Mouse (Mus musculus): ENCODE measurements around the gene Hnrnpa3. TPM values are rescaled to one million over a fixed set of nuclear protein-coding genes. Genes with fewer than 3 reads are reported as not detected.
"Not testable (repeated sequence)": the region's sequence is repeated elsewhere in the genome, so short reads cannot be mapped to it uniquely, and the experiment has no call there.

Hnrnpa3 gene
- polyA plus RNA-seq, 1 experiment from 2014 or later = 260 TPM

DNA sequence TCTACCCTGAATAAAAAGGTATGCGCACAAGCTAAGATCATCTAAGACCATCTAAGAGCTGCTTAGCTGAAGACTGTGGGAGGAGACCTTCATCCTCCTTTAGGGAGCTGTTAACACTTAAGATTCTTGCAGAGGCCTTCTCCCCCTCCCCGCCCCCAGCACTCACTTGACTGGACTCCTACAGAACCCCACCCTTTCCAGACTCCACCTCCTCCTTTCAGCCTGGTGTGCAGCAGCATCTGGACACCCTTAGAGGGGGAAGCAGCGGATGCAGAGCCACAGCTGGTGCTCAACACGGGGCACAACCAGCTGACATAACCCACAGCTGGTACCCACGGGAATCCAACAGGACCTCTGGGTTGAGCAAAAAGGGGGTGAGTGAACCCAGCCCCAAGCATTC, 25.3 kb upstream of the Hnrnpa3 start:
- WGBS = 60% methylated on average over 5 of the region's 5 CpGs
- H3K27me3 ChIP-seq (ENCODE audit: control insufficient read depth, insufficient read depth, low read length) = no peaks in the 10 kb centered on the region
- peak; percentile 54; the same call in 1 of the 2 replicates for ATAC-seq (ENCODE audit: insufficient read depth, low FRiP score)
- H3K9ac ChIP-seq (ENCODE audit: low read length) = no peak overlapping the region
- no peaks in the 10 kb centered on the region for H3K36me3 ChIP-seq (ENCODE audit: control insufficient read depth, insufficient read depth, low read length)
- no peak overlapping the region; the same call in 1 of the 2 replicates for H3K27ac ChIP-seq (ENCODE audit: low read length)
- no peak overlapping the region for H3K4me3 ChIP-seq (replicated peaks; ENCODE audit: low read length)
- H3K4me1 ChIP-seq (ENCODE audit: control insufficient read depth, insufficient read depth, low read length) = peaks cover 10% of the 10 kb centered on the region
- no peak overlapping the region for H3K4me2 ChIP-seq (ENCODE audit: low read depth, low read length)
- no peaks in the 10 kb centered on the region for H3K9me3 ChIP-seq (replicated peaks; ENCODE audit: control insufficient read depth, low read length)

- 87% methylated on average over 14 of the region's 14 CpGs for WGBS
- not testable (repeated sequence) for H3K9me3 ChIP-seq (replicated peaks; ENCODE audit: control insufficient read depth, low read length); ATAC-seq (ENCODE audit: insufficient read depth, low FRiP score); H3K9ac ChIP-seq (ENCODE audit: low read length); H3K36me3 ChIP-seq (ENCODE audit: control insufficient read depth, insufficient read depth, low read length); H3K4me3 ChIP-seq (replicated peaks; ENCODE audit: low read length); H3K4me1 ChIP-seq (ENCODE audit: control insufficient read depth, insufficient read depth, low read length); H3K27me3 ChIP-seq (ENCODE audit: control insufficient read depth, insufficient read depth, low read length); H3K4me2 ChIP-seq (ENCODE audit: low read depth, low read length); H3K27ac ChIP-seq (ENCODE audit: low read length)
Observed at GRCm38 (mm10) chr2:75634431-75634830, 24.6 kb upstream of the Hnrnpa3 start.

DNA sequence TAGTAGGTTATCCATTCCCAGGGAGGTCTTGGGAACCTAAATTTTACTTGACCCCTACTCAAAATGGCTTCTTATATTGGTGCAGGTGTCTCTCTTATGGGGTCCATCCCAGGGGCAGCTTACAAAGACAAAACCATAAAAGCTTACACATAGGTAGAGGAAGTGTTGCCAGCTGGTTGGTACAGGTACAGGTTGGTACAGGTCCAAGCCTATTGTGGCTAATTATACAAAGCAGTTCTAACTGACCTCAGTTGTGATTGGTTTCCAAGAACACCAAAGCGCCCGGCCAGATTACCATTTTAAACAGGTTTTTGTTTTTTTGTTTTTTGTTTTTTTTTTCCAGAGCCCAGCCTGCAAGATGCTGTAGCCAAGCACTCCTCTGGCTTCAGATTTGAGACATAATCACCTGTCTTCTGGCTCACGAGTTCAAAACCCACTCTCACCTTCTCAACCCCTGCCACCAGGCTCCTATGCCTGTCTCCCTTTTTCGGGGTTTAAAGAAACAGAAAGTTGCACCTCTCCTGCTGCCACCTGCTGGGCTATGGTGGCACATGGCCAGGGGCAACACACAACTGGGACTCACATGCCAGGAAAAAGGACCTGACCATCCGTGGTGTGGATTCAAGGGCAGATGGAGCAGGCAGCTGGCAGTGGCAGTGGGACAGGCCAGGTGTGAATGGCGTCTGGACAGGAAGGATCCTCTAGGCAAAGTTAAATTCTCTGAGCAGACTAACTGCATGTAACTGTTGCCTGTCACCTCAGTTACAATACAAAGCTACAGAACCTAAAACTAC, 22.6 kb upstream of the Hnrnpa3 start:
- H3K9ac ChIP-seq (ENCODE audit: low read length) = no peak overlapping the region
- no peaks in the 10 kb centered on the region for H3K36me3 ChIP-seq (ENCODE audit: control insufficient read depth, insufficient read depth, low read length)
- WGBS = 60% methylated on average over 6 of the region's 6 CpGs
- no peak overlapping the region for H3K4me2 ChIP-seq (ENCODE audit: low read depth, low read length)
- H3K9me3 ChIP-seq (replicated peaks; ENCODE audit: control insufficient read depth, low read length) = no peaks in the 10 kb centered on the region
- ATAC-seq (ENCODE audit: insufficient read depth, low FRiP score) = no peak
- H3K4me1 ChIP-seq (ENCODE audit: control insufficient read depth, insufficient read depth, low read length) = peaks cover 10% of the 10 kb centered on the region
- H3K27me3 ChIP-seq (ENCODE audit: control insufficient read depth, insufficient read depth, low read length) = no peaks in the 10 kb centered on the region
- H3K27ac ChIP-seq (ENCODE audit: low read length) = no peak overlapping the region; the same call in 1 of the 2 replicates
- no peak overlapping the region for H3K4me3 ChIP-seq (replicated peaks; ENCODE audit: low read length)

GRCm38 (mm10) chr2:75637055-75637304, 22.1 kb upstream of the Hnrnpa3 start:
- H3K27me3 ChIP-seq (ENCODE audit: control insufficient read depth, insufficient read depth, low read length); H3K9ac ChIP-seq (ENCODE audit: low read length); H3K9me3 ChIP-seq (replicated peaks; ENCODE audit: control insufficient read depth, low read length); H3K4me2 ChIP-seq (ENCODE audit: low read depth, low read length); H3K4me3 ChIP-seq (replicated peaks; ENCODE audit: low read length); H3K27ac ChIP-seq (ENCODE audit: low read length); ATAC-seq (ENCODE audit: insufficient read depth, low FRiP score); H3K36me3 ChIP-seq (ENCODE audit: control insufficient read depth, insufficient read depth, low read length); H3K4me1 ChIP-seq (ENCODE audit: control insufficient read depth, insufficient read depth, low read length): not testable (repeated sequence)
- WGBS = 89% methylated on average over 2 of the region's 2 CpGs

GRCm38 (mm10) chr2:75637361-75637760, 21.7 kb upstream of the Hnrnpa3 start:
- no peak overlapping the region for H3K4me2 ChIP-seq (ENCODE audit: low read depth, low read length)
- no peaks in the 10 kb centered on the region for H3K9me3 ChIP-seq (replicated peaks; ENCODE audit: control insufficient read depth, low read length)
- H3K9ac ChIP-seq (ENCODE audit: low read length) = no peak overlapping the region
- H3K27me3 ChIP-seq (ENCODE audit: control insufficient read depth, insufficient read depth, low read length) = no peaks in the 10 kb centered on the region
- H3K4me1 ChIP-seq (ENCODE audit: control insufficient read depth, insufficient read depth, low read length) = peaks cover 7% of the 10 kb centered on the region
- ATAC-seq (ENCODE audit: insufficient read depth, low FRiP score) = no peak
- no peak overlapping the region for H3K4me3 ChIP-seq (replicated peaks; ENCODE audit: low read length)
- no peaks in the 10 kb centered on the region for H3K36me3 ChIP-seq (ENCODE audit: control insufficient read depth, insufficient read depth, low read length)
- H3K27ac ChIP-seq (ENCODE audit: low read length) = no peak overlapping the region

GRCm38 (mm10) chr2:75637822-75638221, 21.2 kb upstream of the Hnrnpa3 start:
- ATAC-seq (ENCODE audit: insufficient read depth, low FRiP score); H3K4me1 ChIP-seq (ENCODE audit: control insufficient read depth, insufficient read depth, low read length); H3K27me3 ChIP-seq (ENCODE audit: control insufficient read depth, insufficient read depth, low read length); H3K9ac ChIP-seq (ENCODE audit: low read length); H3K4me3 ChIP-seq (replicated peaks; ENCODE audit: low read length); H3K36me3 ChIP-seq (ENCODE audit: control insufficient read depth, insufficient read depth, low read length); H3K9me3 ChIP-seq (replicated peaks; ENCODE audit: control insufficient read depth, low read length); H3K4me2 ChIP-seq (ENCODE audit: low read depth, low read length); H3K27ac ChIP-seq (ENCODE audit: low read length): not testable (repeated sequence)
- WGBS = 83% methylated on average over 6 of the region's 6 CpGs

DNA sequence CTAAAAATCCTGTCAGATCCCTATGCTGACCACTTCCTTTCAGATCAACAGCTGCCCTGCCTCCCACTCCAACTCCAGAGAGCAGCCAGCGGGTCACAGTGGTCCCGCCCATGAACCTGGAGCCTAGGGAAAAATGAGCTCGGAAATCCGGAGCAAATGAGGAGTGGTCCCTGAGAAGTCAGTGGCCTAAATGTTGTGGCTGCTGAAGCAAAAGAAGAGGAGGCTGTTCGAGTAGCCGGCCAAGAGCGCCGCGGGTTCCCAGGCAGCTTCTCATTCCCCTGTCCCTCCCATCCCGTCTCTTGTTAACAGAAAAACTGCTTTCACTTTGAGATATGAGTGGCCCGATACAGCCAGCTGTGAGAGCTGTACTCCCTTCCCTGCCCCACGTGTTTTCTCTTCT, 19.5 kb upstream of the Hnrnpa3 start:
- not testable (repeated sequence) for H3K4me2 ChIP-seq (ENCODE audit: low read depth, low read length); H3K27me3 ChIP-seq (ENCODE audit: control insufficient read depth, insufficient read depth, low read length); ATAC-seq (ENCODE audit: insufficient read depth, low FRiP score); H3K9ac ChIP-seq (ENCODE audit: low read length); H3K9me3 ChIP-seq (replicated peaks; ENCODE audit: control insufficient read depth, low read length); H3K36me3 ChIP-seq (ENCODE audit: control insufficient read depth, insufficient read depth, low read length); H3K4me3 ChIP-seq (replicated peaks; ENCODE audit: low read length); H3K4me1 ChIP-seq (ENCODE audit: control insufficient read depth, insufficient read depth, low read length)
- peak overlapping the region; percentile 64; the same call in 1 of the 2 replicates for H3K27ac ChIP-seq (ENCODE audit: low read length)
- WGBS = 6% methylated on average over 11 of the region's 12 CpGs

GRCm38 (mm10) chr2:75642312-75642711, 16.7 kb upstream of the Hnrnpa3 start:
- not testable (repeated sequence) for ATAC-seq (ENCODE audit: insufficient read depth, low FRiP score)
- WGBS = 35% methylated on average over 4 of the region's 4 CpGs

GRCm38 (mm10) chr2:75642795-75643550, 16.1 kb upstream of the Hnrnpa3 start:
- Histone ChIP-seq H3K9ac (ENCODE audit: low read length) (no peak overlapping the region), H3K9me3 (replicated peaks; ENCODE audit: control insufficient read depth, low read length) (no peaks in the 10 kb centered on the region; the same call in 1 of the 2 replicates), H3K4me1 (ENCODE audit: control insufficient read depth, insufficient read depth, low read length) (peaks cover 6% of the 10 kb centered on the region; the same call in 1 of the 2 replicates), H3K36me3 (ENCODE audit: control insufficient read depth, insufficient read depth, low read length) (no peaks in the 10 kb centered on the region), H3K27ac (ENCODE audit: low read length) (peak overlapping the region; percentile 64; the same call in 1 of the 2 replicates), H3K4me3 (replicated peaks; ENCODE audit: low read length) (no peak overlapping the region), H3K27me3 (ENCODE audit: control insufficient read depth, insufficient read depth, low read length) (no peaks in the 10 kb centered on the region), H3K4me2 (ENCODE audit: low read depth, low read length) (no peak overlapping the region)
- 61% methylated on average over 8 of the region's 8 CpGs for WGBS
- peak; percentile 83 for ATAC-seq (ENCODE audit: insufficient read depth, low FRiP score)

More at GRCm38 (mm10) chr2:75642312-75642711, 16.7 kb upstream of the Hnrnpa3 start:
- not testable (repeated sequence) for H3K4me3 ChIP-seq (replicated peaks; ENCODE audit: low read length); H3K4me1 ChIP-seq (ENCODE audit: control insufficient read depth, insufficient read depth, low read length); H3K9me3 ChIP-seq (replicated peaks; ENCODE audit: control insufficient read depth, low read length); H3K27me3 ChIP-seq (ENCODE audit: control insufficient read depth, insufficient read depth, low read length); H3K27ac ChIP-seq (ENCODE audit: low read length); H3K9ac ChIP-seq (ENCODE audit: low read length); H3K4me2 ChIP-seq (ENCODE audit: low read depth, low read length); H3K36me3 ChIP-seq (ENCODE audit: control insufficient read depth, insufficient read depth, low read length)

Data from stomach, embryonic 16.5 days (tissue).